Mouse (Mus musculus): Measurements from ENCODE around the gene Carf.

DNA sequence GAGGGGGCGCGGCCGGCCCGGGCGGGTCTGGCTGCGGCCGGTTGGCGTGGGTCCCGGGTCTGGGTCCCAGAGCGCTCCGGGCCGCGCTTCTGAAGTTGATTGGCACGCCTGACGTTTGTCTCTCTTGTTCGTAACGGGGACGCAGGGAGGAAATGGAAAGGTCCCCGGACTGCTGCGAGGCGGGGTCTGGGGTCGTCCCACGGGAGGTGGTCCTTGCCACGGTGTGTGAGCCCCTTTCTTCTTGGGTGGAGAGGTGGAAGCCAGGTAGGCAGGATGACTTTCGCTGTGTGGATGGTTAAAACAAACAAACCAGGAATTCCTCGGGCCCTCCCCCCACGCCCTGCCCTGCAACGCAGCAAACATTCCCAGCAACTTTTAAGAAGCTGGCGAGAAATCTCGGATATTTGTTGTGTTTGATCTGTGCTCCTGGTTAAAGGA is 82.8 kb downstream of the Carf start:
- TF ChIP-seq CTCF (IDR thresholded peaks at IDR 0.05; ENCODE audit: low read depth): no peak
- TF ChIP-seq EP300 (optimal IDR thresholded peaks at IDR 0.05): no peak
